Mouse (Mus musculus) ovary, postnatal 36 days (tissue): Measurements from ENCODE around the gene Slc6a9.

Experiments
- DNase-seq: peaks from one replicate; pipeline ENCODE4 v3.0.0; 2022; ENCODE audit warnings: low spot score, mixed read lengths

Gene Slc6a9

DNA sequence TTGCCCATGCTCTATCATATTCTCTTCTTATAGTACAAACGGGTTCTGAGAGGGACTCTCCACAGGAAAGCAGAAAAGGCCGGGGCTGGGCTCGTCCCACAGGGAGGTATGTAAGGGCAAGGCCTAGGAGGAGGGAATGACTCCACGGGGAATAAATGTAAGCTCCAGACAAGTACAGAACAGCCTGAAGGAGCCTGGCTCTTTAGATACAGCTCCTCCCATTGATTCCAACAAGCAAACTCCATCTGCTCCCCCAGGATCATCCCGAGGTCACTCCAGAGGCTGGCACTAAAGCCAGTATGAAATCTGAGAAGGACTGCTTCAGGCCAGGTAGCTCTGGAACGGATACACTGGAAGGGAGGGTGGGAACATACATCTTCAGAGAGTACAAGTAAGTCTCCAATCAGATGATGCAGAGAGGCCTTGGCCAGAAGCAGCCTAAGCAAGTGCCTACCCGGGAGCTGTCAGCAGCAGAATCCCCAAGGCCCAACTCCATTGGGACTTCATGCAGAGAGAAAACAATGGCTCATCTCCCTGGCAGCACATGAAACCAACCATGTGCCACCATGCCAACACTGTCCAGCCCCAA is 78.5 kb downstream of the Slc6a9 start:
- no peak for DNase-seq

DNA sequence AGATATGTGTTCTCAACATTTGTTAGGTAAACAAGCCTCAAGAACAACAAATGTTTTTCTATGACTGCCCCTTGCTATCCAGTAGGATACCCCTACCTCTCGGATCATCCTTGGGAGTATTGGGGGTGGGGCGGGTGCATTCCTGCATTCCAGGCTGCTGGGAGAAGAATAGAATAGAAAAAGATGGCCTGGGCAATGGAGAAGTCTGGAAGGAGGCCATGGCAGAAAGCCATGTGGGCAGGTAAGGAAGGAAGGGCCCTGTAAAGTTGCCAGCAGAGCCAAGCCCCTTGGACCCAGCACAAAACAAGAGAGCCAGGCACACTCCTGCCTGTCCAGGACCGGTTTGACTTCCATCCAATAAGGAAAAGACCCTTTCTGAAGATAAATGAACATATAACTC is 79.1 kb downstream of the Slc6a9 start:
- DNase-seq = peak; percentile 34

- no peak for DNase-seq
These were observed 79.7 kb downstream of the Slc6a9 start for GRCm38 (mm10) chr4:117914031-117914430.

- DNase-seq = peak; percentile 89
These were observed 80.5 kb downstream of the Slc6a9 start, which contains the start of gene Ipo13 for GRCm38 (mm10) chr4:117914591-117915442. Ipo13 (minus strand) TSS chr4:117914999.

DNA sequence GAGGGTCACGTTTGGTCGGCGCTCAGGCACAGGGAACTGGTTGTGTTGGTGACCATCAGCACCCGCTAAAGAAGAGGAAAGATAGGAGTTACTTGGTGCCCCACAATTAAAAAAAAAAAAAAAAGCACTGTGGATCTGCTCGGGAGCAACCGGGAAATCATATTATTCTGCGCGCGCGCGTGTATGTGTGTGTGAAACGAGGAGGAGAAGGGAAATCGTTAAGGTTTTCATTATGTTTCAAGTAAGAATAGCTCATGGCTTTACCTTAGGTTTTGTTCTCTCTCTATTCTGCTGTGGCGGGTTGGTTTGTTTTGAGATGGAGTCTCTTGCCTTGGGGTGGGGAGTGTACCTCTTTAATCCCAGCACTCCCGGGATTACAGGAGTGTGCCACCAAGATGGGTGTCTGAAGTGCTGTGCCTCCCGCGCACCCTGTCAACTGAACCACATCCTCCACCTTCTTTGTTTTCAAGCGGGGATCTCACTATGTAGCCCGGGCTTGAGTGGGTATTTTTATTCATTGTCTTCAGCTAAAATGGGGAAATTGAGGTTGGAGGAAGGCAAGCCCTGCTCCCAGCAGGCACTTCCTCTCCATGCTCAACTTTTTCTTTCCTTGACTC is 81.3 kb downstream of the Slc6a9 start:
- no peak for DNase-seq

DNA sequence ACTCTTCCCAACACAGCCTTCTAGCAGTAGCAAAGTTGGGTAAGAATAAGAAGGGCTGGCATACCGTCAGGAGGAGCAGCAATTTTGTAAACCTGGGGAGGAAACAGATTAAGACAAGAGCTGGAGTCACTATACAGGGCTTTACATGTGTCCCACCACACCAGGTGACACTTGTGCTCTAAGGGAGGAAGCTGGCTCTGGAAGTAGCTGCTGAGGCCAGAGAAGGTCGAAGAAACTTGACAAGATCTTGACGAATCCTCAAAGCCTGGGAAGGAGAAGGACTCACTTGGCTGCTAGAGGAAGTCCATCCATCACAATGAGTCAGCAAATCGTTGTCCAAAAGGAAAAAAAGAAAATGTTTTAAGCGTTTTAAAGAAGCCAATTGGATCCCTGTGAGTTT is 82.1 kb downstream of the Slc6a9 start:
- DNase-seq = no peak

DNA sequence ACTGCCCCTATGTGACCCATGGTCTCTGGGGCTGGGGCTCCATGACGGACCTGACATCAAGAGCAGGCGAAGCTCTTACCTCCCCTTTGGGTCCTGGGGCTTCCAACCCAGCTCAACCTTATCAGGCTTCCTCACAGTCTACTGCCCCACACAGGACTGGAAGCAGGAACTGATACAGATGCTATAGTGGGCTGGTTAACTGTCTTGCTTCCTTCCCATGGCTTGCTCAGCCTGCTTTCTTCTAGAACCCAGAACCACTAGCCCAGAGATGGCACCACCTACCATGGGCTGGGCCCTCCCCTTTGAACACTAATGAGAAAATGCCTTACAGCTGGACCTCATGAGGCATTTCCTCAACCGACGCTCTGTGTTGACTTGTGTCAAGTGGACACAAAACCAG is 83.1 kb downstream of the Slc6a9 start:
- DNase-seq = no peak

DNA sequence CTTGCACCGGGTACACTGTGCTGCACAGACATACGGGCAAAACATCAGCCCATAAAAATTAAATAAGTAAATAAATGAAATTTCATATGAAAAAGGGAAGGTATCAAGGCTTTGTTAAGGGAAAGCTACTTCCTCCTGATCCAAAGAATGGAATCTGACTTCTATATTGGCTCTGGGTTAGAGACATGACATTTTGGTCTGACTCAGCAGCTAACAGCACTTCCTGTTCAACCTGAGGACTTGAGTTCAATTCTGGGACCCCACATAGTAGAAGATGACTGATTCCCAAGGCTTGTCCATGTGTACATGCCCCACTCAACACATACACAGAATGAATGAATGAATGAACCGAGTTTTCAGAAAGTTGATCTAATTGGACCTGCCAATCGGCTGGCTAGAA is 83.5 kb downstream of the Slc6a9 start:
- DNase-seq = no peak

GRCm38 (mm10) chr4:117918261-117918660 is 84.0 kb downstream of the Slc6a9 start:
- DNase-seq = no peak

- no peak for DNase-seq
These were observed 84.5 kb downstream of the Slc6a9 start for GRCm38 (mm10) chr4:117918762-117919161.

DNA sequence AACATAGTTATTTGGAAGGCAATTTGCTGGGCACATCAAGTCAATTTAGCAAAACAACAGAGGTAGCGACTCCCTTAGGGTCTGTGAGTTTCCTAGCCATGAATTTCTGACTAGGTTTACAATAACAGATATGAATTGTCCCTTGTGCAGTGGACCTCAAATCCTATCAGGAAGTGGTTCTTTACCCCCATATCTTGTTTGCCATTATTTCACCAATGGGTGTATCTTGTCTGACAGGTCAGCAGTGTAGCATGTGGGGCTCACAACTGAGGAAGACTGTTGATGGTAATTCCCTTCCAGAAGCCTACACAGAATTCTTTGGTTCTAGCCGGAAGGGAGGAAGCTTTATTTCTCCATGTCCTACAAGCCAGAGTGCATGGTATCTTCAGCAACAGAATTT is 87.1 kb downstream of the Slc6a9 start:
- no peak for DNase-seq

DNA sequence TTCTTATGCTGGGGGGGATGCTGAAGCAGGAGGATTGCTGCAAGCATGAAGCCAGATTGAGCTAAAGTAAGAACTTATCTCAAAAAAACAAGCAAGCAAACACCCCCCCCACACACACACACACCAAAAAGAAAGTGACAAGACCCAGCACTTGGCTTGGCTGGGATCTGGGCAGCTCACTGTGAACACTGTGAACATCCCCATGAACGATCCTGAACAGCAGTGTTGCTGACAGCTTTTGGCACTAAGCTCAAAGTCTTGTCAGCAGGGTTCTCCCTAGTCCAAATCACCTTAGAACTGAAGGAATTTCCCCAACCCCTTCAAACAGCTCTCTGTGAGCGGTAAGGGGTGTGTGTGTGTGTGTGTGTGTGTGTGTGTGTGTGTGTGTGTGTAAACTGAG is 89.1 kb downstream of the Slc6a9 start:
- no peak for DNase-seq
